Mouse (Mus musculus): Measurements from ENCODE around the gene Nt5c2. TPM values are rescaled to one million over a fixed set of nuclear protein-coding genes. Genes with fewer than 3 reads are reported as not detected.
"Not testable (repeated sequence)": the region's sequence is repeated elsewhere in the genome, so short reads cannot be mapped to it uniquely, and the experiment has no call there.

Nt5c2 gene
- polyA plus RNA-seq, 1 experiment from 2014 or later: 111 TPM

DNA sequence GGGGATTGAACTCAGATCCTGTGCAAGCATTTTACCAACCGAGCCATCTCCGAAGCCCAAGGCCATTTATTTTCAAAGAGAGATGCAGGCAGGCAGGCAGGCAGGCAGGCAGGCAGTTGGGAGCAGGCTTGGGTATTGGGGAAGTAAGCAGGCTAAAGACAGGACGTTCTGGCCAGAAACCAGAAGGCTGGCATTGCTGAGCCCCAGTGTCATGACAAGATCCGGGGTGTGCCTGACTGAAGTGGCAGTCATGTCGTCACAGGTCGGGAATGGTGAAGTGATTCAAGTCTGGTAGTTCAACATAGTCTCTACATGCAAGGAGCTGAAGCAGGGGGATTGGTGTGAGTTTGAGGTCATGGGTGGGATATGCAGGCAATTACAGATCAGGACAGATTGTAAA is 27.3 kb downstream of the Nt5c2 start:
- peaks cover 30% of the 10 kb centered on the region for H3K4me1 ChIP-seq (replicated peaks)
- no peak overlapping the region for H3K4me3 ChIP-seq
- H3K9me3 ChIP-seq (replicated peaks): no peaks in the 10 kb centered on the region
- no peak for ATAC-seq (ENCODE audit: insufficient number of reproducible peaks, low FRiP score)
- no peak overlapping the region for H3K27ac ChIP-seq (ENCODE audit: poor library complexity, severe bottlenecking)
- no peaks in the 10 kb centered on the region for H3K36me3 ChIP-seq
- 67% methylated on average over 6 of the region's 6 CpGs for WGBS
- H3K27me3 ChIP-seq (replicated peaks): no peaks in the 10 kb centered on the region
- no peak overlapping the region for H3K4me2 ChIP-seq
- H3K9ac ChIP-seq: no peak overlapping the region

DNA sequence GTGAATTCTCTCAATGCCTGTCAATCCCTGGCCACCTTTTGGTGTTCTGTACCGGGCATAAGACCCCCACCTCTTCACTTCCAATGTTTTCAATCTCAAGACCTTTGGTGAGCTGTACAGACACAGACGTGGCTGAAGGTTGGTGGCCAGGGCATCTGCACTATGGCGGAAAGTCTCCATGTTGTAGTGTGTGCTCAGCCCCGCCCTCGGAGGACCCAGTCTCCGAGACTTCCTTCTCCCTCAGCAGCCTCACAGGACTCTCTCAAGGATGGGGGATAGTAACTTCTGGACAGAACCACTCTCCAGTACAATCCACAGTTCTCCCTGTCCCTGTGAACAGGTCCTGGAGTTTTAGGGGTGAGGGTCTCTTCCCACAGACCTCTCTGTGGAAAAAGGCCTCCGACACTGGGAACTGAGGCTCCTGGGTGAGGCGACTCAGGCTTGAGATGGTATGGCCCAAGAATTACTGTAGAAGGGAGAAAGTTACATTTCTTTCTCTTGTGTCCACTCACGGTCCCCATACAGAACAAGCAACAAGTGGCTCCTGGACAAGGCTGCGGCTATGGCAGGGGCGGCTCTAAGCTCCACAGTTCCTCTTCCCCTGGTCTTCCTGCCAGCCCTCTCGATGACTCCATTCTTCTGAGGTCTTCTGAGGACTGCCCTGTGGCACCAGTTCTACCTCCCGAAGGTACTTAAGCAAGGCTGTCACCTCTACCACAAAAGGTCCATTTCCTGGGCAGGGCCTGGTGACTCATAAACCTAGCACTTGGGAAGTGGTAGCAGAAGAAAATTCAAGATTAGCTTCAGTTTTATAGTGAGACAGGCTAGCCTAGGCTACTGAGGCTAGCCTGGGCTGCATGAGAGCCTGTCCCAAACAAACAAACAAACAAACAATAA is 30.0 kb downstream of the Nt5c2 start:
- 78% methylated on average over 13 of the region's 13 CpGs for WGBS
- no peak for ATAC-seq (ENCODE audit: insufficient number of reproducible peaks, low FRiP score)
- H3K4me3 ChIP-seq: no peak overlapping the region

DNA sequence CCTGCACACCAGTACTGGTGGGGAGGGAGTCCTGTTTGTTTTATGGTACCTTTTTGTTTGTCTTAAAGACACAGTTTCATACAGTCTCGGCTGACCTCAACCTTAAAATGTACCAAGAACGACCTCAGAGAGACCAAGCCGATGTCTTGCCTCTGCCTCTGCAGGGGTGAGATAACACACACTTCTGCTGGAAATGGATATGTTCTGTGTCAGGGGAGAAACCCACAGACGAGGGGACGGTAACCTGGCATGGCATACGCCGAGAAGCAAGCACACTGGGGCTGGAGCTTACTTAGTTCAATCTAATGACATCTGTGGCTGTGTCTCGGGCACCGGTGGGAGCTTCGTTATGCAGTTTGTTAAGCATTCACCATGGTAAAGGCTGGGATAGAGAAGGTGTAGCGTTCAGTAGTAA is 31.0 kb downstream of the Nt5c2 start:
- Histone ChIP-seq H3K9ac (no peak overlapping the region), H3K4me2 (0 out of 2 replicates have a peak overlapping the region, but pooled peaks have one; percentile 12), H3K36me3 (no peaks in the 10 kb centered on the region), H3K4me1 (replicated peaks) (peaks cover 36% of the 10 kb centered on the region), H3K9me3 (replicated peaks) (no peaks in the 10 kb centered on the region), H3K27me3 (replicated peaks) (no peaks in the 10 kb centered on the region), H3K27ac (ENCODE audit: poor library complexity, severe bottlenecking) (0 out of 2 replicates have a peak overlapping the region, but pooled peaks have one; percentile 1), H3K4me3 (no peak overlapping the region)
- 46% methylated on average over 11 of the region's 11 CpGs for WGBS
- peak; percentile 23; the same call in 1 of the 2 replicates for ATAC-seq (ENCODE audit: insufficient number of reproducible peaks, low FRiP score)

More for the DNA sequence above, 30.0 kb downstream of the Nt5c2 start:
- Histone ChIP-seq H3K9ac (no peak overlapping the region), H3K4me2 (no peak overlapping the region), H3K4me1 (replicated peaks) (peaks cover 36% of the 10 kb centered on the region), H3K36me3 (no peaks in the 10 kb centered on the region), H3K9me3 (replicated peaks) (no peaks in the 10 kb centered on the region), H3K27ac (ENCODE audit: poor library complexity, severe bottlenecking) (no peak overlapping the region), H3K27me3 (replicated peaks) (no peaks in the 10 kb centered on the region)

DNA sequence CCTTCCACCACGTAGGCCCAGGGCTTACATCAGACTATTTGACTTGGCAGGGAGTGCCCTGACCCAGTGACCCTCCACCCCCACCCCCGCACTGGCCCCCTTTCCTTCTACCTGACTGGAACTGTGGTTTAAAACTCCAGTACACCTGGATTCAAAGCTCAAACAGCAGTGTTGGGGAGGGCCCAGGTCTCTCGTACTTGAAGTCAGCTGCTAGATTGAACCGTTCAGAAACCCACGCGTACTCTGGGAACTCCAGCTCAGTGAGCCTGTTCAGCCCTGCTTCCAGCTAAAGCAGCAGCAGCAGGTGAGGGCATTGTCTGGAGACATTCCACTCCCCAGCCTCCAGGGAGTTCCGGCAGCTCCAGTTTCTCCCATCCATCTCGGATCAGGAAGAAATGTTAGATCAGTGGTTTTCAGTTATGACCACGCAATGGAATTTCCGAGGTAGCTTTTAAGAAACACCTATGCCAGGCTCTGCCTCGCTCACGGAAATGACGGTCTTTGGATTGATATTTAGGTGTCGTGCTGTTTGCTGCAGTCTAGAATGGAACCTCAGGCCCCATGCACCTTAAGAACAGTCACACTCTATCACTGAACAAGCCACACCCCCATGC is 31.5 kb downstream of the Nt5c2 start:
- no peaks in the 10 kb centered on the region for H3K27me3 ChIP-seq (replicated peaks)
- H3K4me1 ChIP-seq (replicated peaks): peaks cover 35% of the 10 kb centered on the region
- H3K4me2 ChIP-seq: no peak overlapping the region
- no peaks in the 10 kb centered on the region for H3K9me3 ChIP-seq (replicated peaks)
- peak; percentile 36; the same call in 1 of the 2 replicates for ATAC-seq (ENCODE audit: insufficient number of reproducible peaks, low FRiP score)
- no peak overlapping the region for H3K4me3 ChIP-seq
- 72% methylated on average over 14 of the region's 14 CpGs for WGBS
- no peak overlapping the region for H3K27ac ChIP-seq (ENCODE audit: poor library complexity, severe bottlenecking)
- no peaks in the 10 kb centered on the region for H3K36me3 ChIP-seq
- no peak overlapping the region for H3K9ac ChIP-seq

DNA sequence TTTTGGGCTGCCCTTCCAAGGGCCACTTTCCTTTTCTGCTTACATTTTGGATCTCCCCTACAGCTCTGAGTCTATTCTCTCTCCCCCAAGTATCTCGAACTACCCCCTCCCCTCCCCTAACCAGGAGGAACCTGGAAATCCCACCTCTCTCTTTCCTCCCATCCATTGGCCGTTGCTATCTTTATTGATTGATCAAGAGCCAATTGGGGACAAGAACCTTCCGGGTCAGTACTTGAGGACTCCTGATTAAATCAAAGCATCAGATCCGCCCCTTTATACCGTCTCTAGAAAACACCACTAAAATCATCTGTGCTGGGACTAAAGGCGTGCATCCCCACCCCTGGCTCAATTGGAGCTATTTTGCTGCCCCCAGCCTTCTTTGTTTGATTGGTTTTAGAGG is 33.5 kb downstream of the Nt5c2 start:
- Histone ChIP-seq H3K9me3 (replicated peaks) (no peaks in the 10 kb centered on the region), H3K27me3 (replicated peaks) (no peaks in the 10 kb centered on the region), H3K36me3 (no peaks in the 10 kb centered on the region), H3K4me2 (no peak overlapping the region), H3K9ac (no peak overlapping the region), H3K4me1 (replicated peaks) (peaks cover 26% of the 10 kb centered on the region), H3K27ac (ENCODE audit: poor library complexity, severe bottlenecking) (no peak overlapping the region), H3K4me3 (no peak overlapping the region)
- ATAC-seq (ENCODE audit: insufficient number of reproducible peaks, low FRiP score): no peak
- 34% methylated on average over 6 of the region's 6 CpGs for WGBS

DNA sequence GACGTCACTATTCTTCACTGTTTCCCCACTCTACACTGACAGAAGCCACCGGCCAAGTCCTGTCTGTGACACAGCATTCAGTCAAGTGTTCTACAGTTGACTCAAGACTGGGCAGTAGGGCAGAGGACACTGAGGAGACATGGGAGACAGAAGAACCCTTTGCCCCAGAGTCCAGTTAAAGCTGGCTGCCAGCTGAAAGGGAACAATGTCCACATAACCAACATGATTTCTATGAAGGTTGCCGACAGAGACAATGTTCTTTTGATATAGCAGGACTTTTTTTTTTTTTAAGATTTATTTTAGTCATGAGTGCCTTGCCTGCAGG is 35.2 kb downstream of the Nt5c2 start:
- Histone ChIP-seq H3K27me3 (replicated peaks) (no peaks in the 10 kb centered on the region), H3K4me1 (replicated peaks) (peaks cover 39% of the 10 kb centered on the region), H3K9ac (no peak overlapping the region), H3K36me3 (no peaks in the 10 kb centered on the region), H3K27ac (ENCODE audit: poor library complexity, severe bottlenecking) (no peak overlapping the region), H3K4me3 (no peak overlapping the region), H3K9me3 (replicated peaks) (no peaks in the 10 kb centered on the region), H3K4me2 (no peak overlapping the region)
- WGBS: 69% methylated on average over 3 of the region's 3 CpGs
- no peak for ATAC-seq (ENCODE audit: insufficient number of reproducible peaks, low FRiP score)

DNA sequence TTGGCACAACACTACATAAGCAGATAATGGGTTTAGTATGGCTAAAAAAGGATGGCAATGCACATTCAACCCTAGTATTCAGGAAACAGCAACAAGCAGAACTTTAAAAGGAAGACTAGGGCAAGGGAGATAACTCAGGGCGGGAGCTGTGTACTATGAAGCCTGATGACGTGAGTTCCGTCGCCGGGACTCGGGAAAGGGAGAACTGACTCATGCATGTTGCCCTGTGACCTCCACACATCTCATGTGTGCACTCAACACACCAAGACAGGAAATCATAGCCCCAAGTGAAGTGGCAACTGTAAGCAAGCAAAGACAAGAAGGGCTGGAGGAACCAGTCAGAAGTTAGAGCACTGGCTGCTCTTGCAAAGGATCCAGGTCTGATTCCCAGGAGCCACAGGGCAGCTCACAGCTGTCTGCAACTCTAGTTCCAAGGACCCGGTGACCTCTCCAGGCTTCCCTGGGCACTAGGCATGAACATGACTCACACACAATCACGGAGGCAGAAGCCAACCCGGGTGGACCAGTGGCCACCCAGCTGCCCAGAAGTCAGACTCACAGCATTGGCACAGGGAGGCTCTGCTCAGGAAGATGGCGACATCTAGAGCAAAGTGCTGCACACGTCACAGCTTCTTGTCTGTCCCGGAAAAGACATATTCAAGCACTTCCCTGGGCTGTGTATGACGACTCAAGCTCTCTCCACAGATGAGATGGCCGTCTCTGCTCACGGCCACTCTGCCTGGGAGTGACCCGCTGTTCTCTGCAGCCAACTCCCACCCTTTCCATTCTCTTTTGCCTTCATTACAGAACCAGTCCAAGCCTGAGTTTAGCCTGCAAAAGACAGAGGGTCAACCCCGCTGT is 35.8 kb downstream of the Nt5c2 start:
- no peak overlapping the region for H3K4me2 ChIP-seq
- no peak overlapping the region for H3K27ac ChIP-seq (ENCODE audit: poor library complexity, severe bottlenecking)
- H3K36me3 ChIP-seq: no peaks in the 10 kb centered on the region
- H3K27me3 ChIP-seq (replicated peaks): no peaks in the 10 kb centered on the region
- no peak for ATAC-seq (ENCODE audit: insufficient number of reproducible peaks, low FRiP score)
- WGBS: 68% methylated on average over 17 of the region's 17 CpGs
- no peaks in the 10 kb centered on the region for H3K9me3 ChIP-seq (replicated peaks)
- no peak overlapping the region for H3K4me3 ChIP-seq
- H3K4me1 ChIP-seq (replicated peaks): peaks cover 39% of the 10 kb centered on the region
- no peak overlapping the region for H3K9ac ChIP-seq

DNA sequence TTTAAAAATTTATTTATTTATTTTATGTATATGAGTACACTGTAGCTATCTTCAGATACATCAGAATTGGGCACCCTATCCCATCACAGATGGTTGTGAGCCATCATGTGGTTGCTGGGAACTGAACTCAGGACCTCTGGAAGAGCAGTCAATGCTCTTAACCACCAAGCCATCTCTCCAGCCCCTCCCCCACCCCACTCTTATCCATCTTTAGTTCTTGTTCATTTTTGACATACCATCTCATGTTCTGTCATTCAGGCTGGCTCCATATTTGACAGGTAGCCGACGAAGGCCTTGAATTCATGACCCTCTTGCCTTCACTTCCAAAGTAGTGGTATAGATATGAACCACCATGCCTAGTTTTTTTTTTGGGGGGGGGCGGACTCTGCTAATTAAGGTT is 36.9 kb downstream of the Nt5c2 start:
- peaks cover 31% of the 10 kb centered on the region for H3K4me1 ChIP-seq (replicated peaks)

DNA sequence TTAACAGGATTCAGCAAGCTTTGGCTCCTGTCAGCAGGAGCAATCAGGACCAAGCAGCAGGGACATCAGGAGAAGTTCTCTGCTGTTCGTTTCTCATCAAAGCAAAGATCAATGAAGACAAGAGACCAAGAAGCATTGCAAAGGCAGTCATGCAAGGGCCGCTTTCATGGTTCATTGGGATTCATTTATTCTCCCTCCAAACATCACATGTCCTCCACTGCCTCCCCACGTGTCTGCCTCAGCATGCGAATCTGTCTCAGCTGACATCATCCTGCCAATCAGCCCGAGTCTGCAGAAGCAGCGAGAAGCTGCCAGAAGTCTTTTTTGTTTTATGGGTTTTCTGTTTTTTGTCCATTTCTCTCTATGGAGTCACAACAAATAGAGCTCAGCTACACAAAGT is 37.5 kb downstream of the Nt5c2 start:
- Histone ChIP-seq H3K4me1 (replicated peaks) (peaks cover 36% of the 10 kb centered on the region), H3K9me3 (replicated peaks) (no peaks in the 10 kb centered on the region), H3K4me2 (no peak overlapping the region), H3K27ac (ENCODE audit: poor library complexity, severe bottlenecking) (no peak overlapping the region), H3K27me3 (replicated peaks) (no peaks in the 10 kb centered on the region), H3K36me3 (no peaks in the 10 kb centered on the region), H3K4me3 (no peak overlapping the region), H3K9ac (no peak overlapping the region)
- WGBS: 68% methylated on average over 6 of the region's 6 CpGs
- ATAC-seq (ENCODE audit: insufficient number of reproducible peaks, low FRiP score): no peak

More for the DNA sequence above, 36.9 kb downstream of the Nt5c2 start:
- H3K9ac ChIP-seq; H3K27me3 ChIP-seq (replicated peaks); H3K4me2 ChIP-seq; H3K27ac ChIP-seq (ENCODE audit: poor library complexity, severe bottlenecking); H3K9me3 ChIP-seq (replicated peaks); H3K4me3 ChIP-seq; ATAC-seq (ENCODE audit: insufficient number of reproducible peaks, low FRiP score); H3K36me3 ChIP-seq: not testable (repeated sequence)
- WGBS: 89% methylated on average over 3 of the region's 3 CpGs

DNA sequence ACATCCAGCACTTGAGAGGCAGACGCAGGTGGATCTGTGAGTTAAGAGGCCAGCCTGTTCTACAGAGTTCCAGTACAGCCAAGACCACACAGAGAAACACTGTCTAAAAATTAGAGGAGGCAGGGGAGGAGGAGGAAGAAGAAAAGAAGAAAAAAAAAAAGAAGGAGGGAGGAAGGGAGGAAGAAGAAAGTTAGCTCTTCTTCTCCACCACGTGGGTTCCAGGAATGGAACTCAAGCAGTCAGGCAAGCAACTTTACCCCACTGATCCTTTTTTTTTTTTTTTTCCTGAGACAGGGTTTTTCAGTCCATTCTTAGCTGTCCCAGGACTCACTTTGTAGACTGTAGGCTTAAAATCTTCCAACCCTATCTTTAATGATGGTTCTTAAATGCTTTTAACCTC is 38.2 kb downstream of the Nt5c2 start:
- H3K9me3 ChIP-seq (replicated peaks): no peaks in the 10 kb centered on the region
- peak overlapping the region; percentile 49; the same call in 1 of the 2 replicates for H3K27ac ChIP-seq (ENCODE audit: poor library complexity, severe bottlenecking)
- WGBS: 70% methylated on average over 2 of the region's 2 CpGs
- H3K36me3 ChIP-seq: no peaks in the 10 kb centered on the region
- H3K4me3 ChIP-seq: no peak overlapping the region
- H3K4me2 ChIP-seq: no peak overlapping the region
- H3K9ac ChIP-seq: no peak overlapping the region
- H3K4me1 ChIP-seq (replicated peaks): peaks cover 36% of the 10 kb centered on the region
- no peak for ATAC-seq (ENCODE audit: insufficient number of reproducible peaks, low FRiP score)
- no peaks in the 10 kb centered on the region for H3K27me3 ChIP-seq (replicated peaks)

DNA sequence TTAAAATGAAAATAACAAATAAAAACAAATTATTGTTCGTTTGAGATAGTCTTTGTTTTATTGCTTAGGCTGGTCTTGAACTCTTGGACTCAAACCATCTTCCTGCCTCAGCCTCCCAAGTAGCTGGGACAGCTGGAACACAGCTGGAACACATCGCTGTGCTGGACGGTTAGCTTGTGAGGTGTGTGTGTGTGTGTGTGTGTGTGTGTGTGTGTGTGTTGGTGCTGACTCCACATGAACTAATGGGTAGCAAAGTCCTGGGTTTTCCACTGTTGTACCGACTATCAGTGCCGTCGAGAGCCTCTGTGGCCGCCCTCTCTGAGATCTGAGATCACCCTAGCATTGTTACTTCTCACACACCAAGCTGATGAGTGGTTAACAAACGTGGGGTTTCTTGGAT is 39.0 kb downstream of the Nt5c2 start:
- Histone ChIP-seq H3K36me3 (no peaks in the 10 kb centered on the region), H3K9me3 (replicated peaks) (no peaks in the 10 kb centered on the region), H3K4me1 (replicated peaks) (peaks cover 43% of the 10 kb centered on the region), H3K9ac (no peak overlapping the region), H3K4me2 (no peak overlapping the region), H3K27me3 (replicated peaks) (no peaks in the 10 kb centered on the region), H3K27ac (ENCODE audit: poor library complexity, severe bottlenecking) (peak overlapping the region; percentile 67; the same call in 1 of the 2 replicates), H3K4me3 (no peak overlapping the region)
- no peak for ATAC-seq (ENCODE audit: insufficient number of reproducible peaks, low FRiP score)
- 87% methylated on average over 8 of the region's 8 CpGs for WGBS

Measured in heart, embryonic 12.5 days (tissue).